Mouse (Mus musculus): ENCODE measurements around the gene Nod1. TPM values are rescaled to one million over a fixed set of nuclear protein-coding genes. Genes with fewer than 3 reads are reported as not detected.

Gene Nod1
- polyA plus RNA-seq, 1 experiment: 0.03 TPM

GRCm38 (mm10) chr6:55009391-55010230 is 37.2 kb upstream of the Nod1 start:
- Histone ChIP-seq H3K36me3 (ENCODE audit: control insufficient read depth) (no peaks in the 10 kb centered on the region), H3K9me3 (ENCODE audit: control insufficient read depth, low read length) (no peaks in the 10 kb centered on the region), H3K27me3 (ENCODE audit: control insufficient read depth) (peaks cover 10% of the 10 kb centered on the region), H3K4me1 (ENCODE audit: control insufficient read depth) (no peaks in the 10 kb centered on the region), H3K4me3 (replicated peaks) (no peak overlapping the region)
- TF ChIP-seq GATA1 (IDR thresholded peaks at IDR 0.05; ENCODE audit: low read length): no peak
- no peak for TF ChIP-seq TAL1 (IDR thresholded peaks at IDR 0.05; ENCODE audit: low read length)

DNA sequence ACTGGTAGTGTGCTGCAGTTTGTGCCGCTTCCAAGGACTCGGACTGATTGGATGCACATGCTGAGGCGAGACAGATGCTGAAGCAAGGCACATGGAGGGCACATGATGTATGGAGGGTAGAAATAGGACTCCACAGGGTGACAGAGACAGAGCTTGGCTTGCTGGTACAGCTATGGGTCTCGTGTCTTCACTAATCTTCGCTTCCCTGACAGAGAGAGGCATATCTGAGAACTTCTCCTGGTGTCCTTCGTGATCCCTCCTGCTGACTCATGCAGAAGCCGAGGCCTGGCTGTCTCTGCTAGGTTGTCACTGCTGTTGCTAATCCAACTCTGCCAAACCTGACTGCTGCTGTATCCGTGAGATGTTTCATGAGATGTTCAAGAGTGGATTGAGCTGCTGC is 36.0 kb upstream of the Nod1 start:
- TF ChIP-seq TAL1 (IDR thresholded peaks at IDR 0.05; ENCODE audit: low read length) (no peak), GATA1 (IDR thresholded peaks at IDR 0.05; ENCODE audit: low read length) (no peak)
- no peaks in the 10 kb centered on the region for H3K4me1 ChIP-seq (ENCODE audit: control insufficient read depth)
- no peak overlapping the region for H3K4me3 ChIP-seq (replicated peaks)
- H3K9me3 ChIP-seq (ENCODE audit: control insufficient read depth, low read length): no peaks in the 10 kb centered on the region
- H3K36me3 ChIP-seq (ENCODE audit: control insufficient read depth): no peaks in the 10 kb centered on the region
- H3K27me3 ChIP-seq (ENCODE audit: control insufficient read depth): peaks cover 10% of the 10 kb centered on the region

DNA sequence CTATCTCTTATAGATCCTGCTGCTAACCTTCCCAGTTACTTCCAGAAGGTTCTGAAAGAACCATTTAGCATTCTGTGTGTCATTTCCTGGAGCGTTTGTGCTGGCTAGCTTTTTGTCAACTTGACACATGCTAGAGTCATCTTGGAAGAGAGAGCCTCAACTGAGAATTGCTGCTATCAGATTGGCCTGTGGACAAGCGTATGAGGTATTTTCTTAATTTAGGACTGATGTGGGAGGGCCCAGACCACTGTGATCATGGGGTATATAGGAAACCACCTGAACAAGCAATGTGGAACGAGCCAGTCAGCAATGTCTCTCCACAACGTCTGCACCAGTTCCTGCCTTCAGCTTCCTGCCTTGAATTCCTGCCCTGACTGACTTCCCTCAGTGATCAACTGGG is 31.1 kb upstream of the Nod1 start:
- no peaks in the 10 kb centered on the region for H3K9me3 ChIP-seq (ENCODE audit: control insufficient read depth, low read length)
- TF ChIP-seq GATA1 (IDR thresholded peaks at IDR 0.05; ENCODE audit: low read length) (no peak), TAL1 (IDR thresholded peaks at IDR 0.05; ENCODE audit: low read length) (no peak)
- no peaks in the 10 kb centered on the region for H3K36me3 ChIP-seq (ENCODE audit: control insufficient read depth)
- no peak overlapping the region for H3K4me3 ChIP-seq (replicated peaks)
- H3K27me3 ChIP-seq (ENCODE audit: control insufficient read depth): peaks cover 8% of the 10 kb centered on the region; the same call in 1 of the 2 replicates
- H3K4me1 ChIP-seq (ENCODE audit: control insufficient read depth): no peaks in the 10 kb centered on the region

DNA sequence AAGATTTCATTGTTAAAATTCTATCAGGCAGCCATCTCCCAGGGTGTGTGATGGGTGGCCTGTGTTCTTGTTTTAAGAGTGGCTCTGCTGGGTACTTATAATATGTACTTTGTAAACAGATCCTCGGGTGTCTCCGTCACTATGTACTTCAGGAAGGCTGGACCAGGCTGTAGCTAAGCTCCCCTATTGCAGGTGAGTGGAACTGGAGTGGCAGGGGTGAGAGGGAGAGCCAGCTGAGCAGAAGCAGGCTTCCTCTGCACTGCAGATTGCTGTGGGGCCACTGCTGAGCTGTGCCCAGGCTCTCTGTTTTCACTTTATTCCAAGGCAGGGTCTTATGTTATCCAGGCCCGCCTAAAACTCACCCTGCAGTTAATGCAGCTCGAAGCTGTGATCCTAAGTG is 30.0 kb upstream of the Nod1 start:
- Histone ChIP-seq H3K27me3 (ENCODE audit: control insufficient read depth) (0 out of 2 replicates have a peak, but pooled peaks cover 2% of the 10 kb centered on the region), H3K36me3 (ENCODE audit: control insufficient read depth) (no peaks in the 10 kb centered on the region), H3K4me1 (ENCODE audit: control insufficient read depth) (no peaks in the 10 kb centered on the region), H3K9me3 (ENCODE audit: control insufficient read depth, low read length) (no peaks in the 10 kb centered on the region), H3K4me3 (replicated peaks) (no peak overlapping the region)
- TF ChIP-seq GATA1 (IDR thresholded peaks at IDR 0.05; ENCODE audit: low read length) (no peak), TAL1 (IDR thresholded peaks at IDR 0.05; ENCODE audit: low read length) (no peak)

- Histone ChIP-seq H3K36me3 (ENCODE audit: control insufficient read depth) (no peaks in the 10 kb centered on the region), H3K27me3 (ENCODE audit: control insufficient read depth) (0 out of 2 replicates have a peak, but pooled peaks cover 2% of the 10 kb centered on the region), H3K4me1 (ENCODE audit: control insufficient read depth) (no peaks in the 10 kb centered on the region), H3K9me3 (ENCODE audit: control insufficient read depth, low read length) (no peaks in the 10 kb centered on the region), H3K4me3 (replicated peaks) (no peak overlapping the region)
- TF ChIP-seq GATA1 (IDR thresholded peaks at IDR 0.05; ENCODE audit: low read length) (no peak), TAL1 (IDR thresholded peaks at IDR 0.05; ENCODE audit: low read length) (no peak)
Observed at GRCm38 (mm10) chr6:55001320-55001719, 28.9 kb upstream of the Nod1 start.

GRCm38 (mm10) chr6:54997726-54998125 is 25.3 kb upstream of the Nod1 start:
- no peak for TF ChIP-seq GATA1 (IDR thresholded peaks at IDR 0.05; ENCODE audit: low read length)
- no peak for TF ChIP-seq TAL1 (IDR thresholded peaks at IDR 0.05; ENCODE audit: low read length)
- peaks cover 7% of the 10 kb centered on the region for H3K4me1 ChIP-seq (ENCODE audit: control insufficient read depth)
- H3K9me3 ChIP-seq (ENCODE audit: control insufficient read depth, low read length): no peaks in the 10 kb centered on the region
- H3K27me3 ChIP-seq (ENCODE audit: control insufficient read depth): 0 out of 2 replicates have a peak, but pooled peaks cover 2% of the 10 kb centered on the region
- H3K4me3 ChIP-seq (replicated peaks): no peak overlapping the region
- no peaks in the 10 kb centered on the region for H3K36me3 ChIP-seq (ENCODE audit: control insufficient read depth)

DNA sequence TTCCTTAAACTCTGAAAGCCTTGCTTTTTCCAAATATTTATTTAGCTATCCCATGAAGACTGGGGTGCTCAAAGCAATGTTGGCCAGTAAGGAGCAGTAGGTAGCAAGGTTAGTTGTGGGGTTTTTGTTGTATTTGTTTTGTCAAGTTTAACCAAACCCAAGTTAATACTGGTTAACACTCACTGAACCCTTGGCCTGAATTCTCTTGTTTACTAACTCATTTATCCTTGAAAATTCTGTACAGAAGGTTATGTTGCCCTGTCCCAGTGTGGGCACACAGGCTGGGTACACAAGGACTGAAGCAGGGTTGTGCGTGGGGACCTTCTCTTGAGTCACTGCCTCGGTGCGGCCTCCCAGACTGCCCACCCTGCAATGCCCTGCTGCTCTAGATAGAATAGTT is 23.9 kb upstream of the Nod1 start:
- H3K27me3 ChIP-seq (ENCODE audit: control insufficient read depth): 0 out of 2 replicates have a peak, but pooled peaks cover 2% of the 10 kb centered on the region
- H3K36me3 ChIP-seq (ENCODE audit: control insufficient read depth): no peaks in the 10 kb centered on the region
- TF ChIP-seq GATA1 (IDR thresholded peaks at IDR 0.05; ENCODE audit: low read length) (no peak), TAL1 (IDR thresholded peaks at IDR 0.05; ENCODE audit: low read length) (no peak)
- peaks cover 21% of the 10 kb centered on the region for H3K4me1 ChIP-seq (ENCODE audit: control insufficient read depth)
- no peaks in the 10 kb centered on the region for H3K9me3 ChIP-seq (ENCODE audit: control insufficient read depth, low read length)
- no peak overlapping the region for H3K4me3 ChIP-seq (replicated peaks)

GRCm38 (mm10) chr6:54992734-54993260 is 20.4 kb upstream of the Nod1 start, which contains the start of gene Ggct:
Ggct (minus strand) TSS chr6:54992950.
- Histone ChIP-seq H3K27me3 (ENCODE audit: control insufficient read depth) (no peaks in the 10 kb centered on the region), H3K4me1 (ENCODE audit: control insufficient read depth) (peaks cover 25% of the 10 kb centered on the region), H3K9me3 (ENCODE audit: control insufficient read depth, low read length) (no peaks in the 10 kb centered on the region), H3K36me3 (ENCODE audit: control insufficient read depth) (no peaks in the 10 kb centered on the region), H3K4me3 (replicated peaks) (peak within 1 kb of the TSS; percentile 64)
- TF ChIP-seq GATA1 (IDR thresholded peaks at IDR 0.05; ENCODE audit: low read length) (no peak), TAL1 (IDR thresholded peaks at IDR 0.05; ENCODE audit: low read length) (no peak)

DNA sequence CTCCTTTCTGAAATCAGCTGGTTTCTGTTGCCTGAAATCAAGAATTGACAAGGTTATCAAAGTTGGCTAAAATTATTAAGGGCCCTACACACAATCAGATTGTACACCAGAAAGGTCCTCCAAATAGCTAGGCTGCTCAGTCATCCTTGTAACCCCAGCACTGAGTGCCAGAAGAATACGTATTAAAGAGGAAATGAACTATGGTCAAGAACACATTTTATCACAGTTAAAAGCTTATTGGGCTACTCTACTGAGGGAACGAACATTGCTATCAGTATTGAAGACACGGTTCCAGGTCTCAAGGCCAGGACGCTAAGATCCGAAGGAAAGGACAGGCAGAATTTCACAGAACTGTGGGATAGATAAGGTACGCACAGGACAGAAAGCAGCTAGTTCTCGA is 19.7 kb upstream of the Nod1 start:
- H3K27me3 ChIP-seq (ENCODE audit: control insufficient read depth): no peaks in the 10 kb centered on the region
- H3K4me1 ChIP-seq (ENCODE audit: control insufficient read depth): peaks cover 25% of the 10 kb centered on the region
- H3K36me3 ChIP-seq (ENCODE audit: control insufficient read depth): no peaks in the 10 kb centered on the region
- no peaks in the 10 kb centered on the region for H3K9me3 ChIP-seq (ENCODE audit: control insufficient read depth, low read length)
- TF ChIP-seq GATA1 (IDR thresholded peaks at IDR 0.05; ENCODE audit: low read length) (no peak), TAL1 (IDR thresholded peaks at IDR 0.05; ENCODE audit: low read length) (no peak)
- peak overlapping the region; percentile 64 for H3K4me3 ChIP-seq (replicated peaks)
